Mouse (Mus musculus) neural tube, embryonic 13.5 days (tissue): ENCODE measurements at regions not wholly inside any gene's neighbourhood (a gene's known extent, or its start where the extent isn't known, plus 50 kb on each side); places are given as distances from the start of the nearest gene placed in this dataset.

Source experiments
- ATAC-seq: fragments of 200-750 bp; cut with Nextera tagmentation; 2 replicates; pipeline ENCODE4 v1.8.0; 2017; ENCODE audit warnings: low read depth, mild to moderate bottlenecking, moderate TSS enrichment, moderate library complexity
- H3K27ac ChIP-seq: fragments of 300-500 bp; sonication (generic); replicated peaks from 2 replicates; pipeline ENCODE4 v1.5.1; 2015; ENCODE audit warnings: moderate library complexity, mild to moderate bottlenecking, inconsistent platforms
- H3K27me3 ChIP-seq: fragments of 300-500 bp; sonication (generic); 2 replicates; pipeline ENCODE4 v1.6.1; 2015; ENCODE audit warnings: mild to moderate bottlenecking, inconsistent platforms
- H3K36me3 ChIP-seq: fragments of 300-500 bp; sonication (generic); 2 replicates; pipeline ENCODE4 v1.6.1; 2015; ENCODE audit warnings: mild to moderate bottlenecking, inconsistent platforms
- H3K4me1 ChIP-seq: fragments of 300-500 bp; sonication (generic); replicated peaks from 2 replicates; pipeline ENCODE4 v1.6.1; 2015; ENCODE audit warnings: inconsistent platforms
- H3K4me2 ChIP-seq: fragments of 300-500 bp; sonication (generic); 2 replicates; pipeline ENCODE4 v1.6.1; 2015; ENCODE audit warnings: inconsistent platforms, mild to moderate bottlenecking, moderate library complexity
- H3K4me3 ChIP-seq: fragments of 300-500 bp; sonication (generic); 2 replicates; pipeline ENCODE4 v1.5.1; 2015; ENCODE audit warnings: mild to moderate bottlenecking, inconsistent platforms
- H3K9ac ChIP-seq: fragments of 300-500 bp; sonication (generic); 2 replicates; pipeline ENCODE4 v1.6.1; 2015; ENCODE audit warnings: moderate library complexity, mild to moderate bottlenecking, inconsistent platforms
- H3K9me3 ChIP-seq: fragments of 300-500 bp; sonication (generic); 2 replicates; pipeline ENCODE4 v1.6.1; 2016; ENCODE audit warnings: inconsistent platforms
- WGBS: fragments of 180-500 bp; shearing (Covaris S2); methylation state at CpG from one replicate; pipeline ENCODE4 v1.1.7; 2015; 5-methylcytosine and 5-hydroxymethylcytosine counted together

DNA sequence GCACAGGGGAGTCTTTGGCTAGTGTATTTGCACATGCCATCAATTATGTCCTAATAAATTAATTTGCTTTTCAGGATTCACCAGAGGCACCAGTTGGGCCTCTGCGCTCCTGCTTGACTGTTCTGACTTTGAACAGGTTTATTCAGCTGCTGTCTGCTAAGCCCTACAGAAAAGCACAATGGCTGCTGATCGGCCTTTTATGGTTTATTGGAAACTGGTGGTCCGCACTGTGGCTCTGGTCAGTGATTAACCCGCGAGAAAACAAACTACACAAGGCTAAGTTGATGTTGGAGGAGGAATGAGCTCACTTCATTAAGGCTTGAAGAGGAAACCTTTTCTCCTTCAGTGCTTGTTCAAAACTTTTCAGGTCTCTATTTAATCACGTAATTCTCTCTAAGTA lies 208.4 kb upstream of the Gpr101 start:
- WGBS, result 44% methylated on average over 6 of the region's 6 CpGs
- no peak overlapping the region for H3K27ac ChIP-seq
- ATAC-seq, result no peak

DNA sequence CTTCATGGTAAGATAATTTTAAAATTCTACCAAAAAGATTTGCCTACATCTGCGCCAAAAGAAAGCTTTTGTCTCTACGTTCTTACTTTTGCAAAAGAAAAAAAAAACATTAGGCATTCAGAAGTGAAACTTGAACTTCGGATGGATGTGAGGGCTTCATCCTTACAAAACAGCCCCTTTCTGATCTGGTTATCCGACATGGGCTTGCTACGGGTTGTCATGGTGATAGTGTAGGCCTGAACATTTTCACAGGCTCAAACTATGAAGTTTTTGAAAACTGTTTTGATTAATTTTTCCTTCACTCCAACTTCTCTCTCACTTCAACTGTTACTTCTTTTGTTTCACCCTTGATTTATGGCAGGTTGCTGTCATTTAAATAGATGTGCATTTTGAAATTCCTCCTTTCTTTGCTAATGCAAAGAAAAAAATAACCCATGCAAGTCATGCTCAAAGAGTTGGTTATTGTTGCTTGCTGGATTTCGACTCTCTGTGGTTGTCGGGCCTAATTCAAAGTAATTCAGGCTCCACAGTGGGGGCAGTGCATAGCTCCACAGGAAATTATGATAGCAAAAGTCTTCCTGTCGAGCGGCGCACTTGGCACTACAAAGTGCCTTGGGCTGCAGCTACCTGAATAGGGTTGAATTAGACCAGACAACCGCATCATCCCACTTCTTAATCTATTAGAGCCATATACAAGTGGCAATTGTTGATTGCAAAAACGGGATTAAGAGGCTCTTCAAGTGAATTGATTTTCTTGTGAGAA lies 205.7 kb upstream of the Gpr101 start:
- no peaks in the 10 kb centered on the region for H3K27me3 ChIP-seq
- no peak overlapping the region for H3K27ac ChIP-seq
- WGBS, result 38% methylated on average over 12 of the region's 12 CpGs
- no peaks in the 10 kb centered on the region for H3K9me3 ChIP-seq
- H3K36me3 ChIP-seq, result no peaks in the 10 kb centered on the region
- H3K4me2 ChIP-seq, result 0 out of 2 replicates have a peak overlapping the region, but pooled peaks have one; percentile 18
- ATAC-seq, result no peak
- H3K9ac ChIP-seq, result no peak overlapping the region
- H3K4me1 ChIP-seq, result no peaks in the 10 kb centered on the region
- no peak overlapping the region for H3K4me3 ChIP-seq

More for the DNA sequence above, 208.4 kb upstream of the Gpr101 start:
- Histone ChIP-seq H3K4me2 (no peak overlapping the region), H3K4me3 (no peak overlapping the region), H3K9ac (no peak overlapping the region), H3K9me3 (no peaks in the 10 kb centered on the region), H3K4me1 (no peaks in the 10 kb centered on the region), H3K36me3 (no peaks in the 10 kb centered on the region), H3K27me3 (no peaks in the 10 kb centered on the region)

DNA sequence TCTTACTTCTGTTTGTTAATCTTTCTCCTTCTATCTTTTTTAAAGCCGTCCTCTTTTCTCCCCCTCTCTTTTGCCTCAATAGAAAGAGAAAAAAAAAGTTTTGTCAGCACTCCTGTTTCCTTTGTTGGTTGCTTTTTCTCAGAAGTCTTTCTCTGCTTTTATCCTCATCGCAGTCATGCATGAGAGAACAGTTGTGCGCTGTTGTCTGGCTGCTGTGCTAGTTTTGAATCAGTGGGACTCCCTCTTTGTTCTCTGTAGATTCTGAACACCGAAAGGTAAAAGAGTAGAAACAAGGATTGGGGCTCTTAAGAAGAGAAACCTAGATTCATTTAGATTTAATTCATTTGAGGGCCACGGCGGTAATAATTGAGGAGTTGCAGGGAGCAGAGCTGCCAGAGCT lies 204.9 kb upstream of the Gpr101 start:
- H3K9me3 ChIP-seq, result no peaks in the 10 kb centered on the region
- H3K9ac ChIP-seq, result no peak overlapping the region
- 0 out of 2 replicates have a peak overlapping the region, but pooled peaks have one; percentile 18 for H3K4me2 ChIP-seq
- ATAC-seq, result no peak
- H3K4me1 ChIP-seq, result no peaks in the 10 kb centered on the region
- H3K27ac ChIP-seq, result no peak overlapping the region
- H3K27me3 ChIP-seq, result no peaks in the 10 kb centered on the region
- no peaks in the 10 kb centered on the region for H3K36me3 ChIP-seq
- no peak overlapping the region for H3K4me3 ChIP-seq
- WGBS, result 40% methylated on average over 6 of the region's 6 CpGs

DNA sequence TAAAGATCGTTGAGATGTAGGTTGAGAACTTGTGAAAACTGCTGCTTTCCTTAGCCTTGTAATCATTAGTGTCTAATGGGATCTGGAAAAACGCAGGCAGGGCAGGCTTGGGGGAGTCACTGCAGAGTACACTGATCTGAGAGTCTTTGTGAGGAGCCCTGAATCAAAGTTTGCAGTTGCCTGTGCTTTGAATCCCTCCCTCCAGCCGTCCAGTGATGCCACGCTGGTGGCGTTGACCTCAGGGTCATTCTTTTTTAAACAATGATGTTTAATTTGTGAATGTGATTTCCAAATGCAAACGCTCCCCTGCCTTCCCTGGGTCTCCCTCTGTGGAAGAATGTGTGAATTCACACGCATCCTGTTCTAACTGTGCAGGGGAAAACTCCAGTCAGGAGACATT lies 204.4 kb upstream of the Gpr101 start:
- no peaks in the 10 kb centered on the region for H3K4me1 ChIP-seq
- ATAC-seq, result no peak
- 38% methylated on average over 7 of the region's 7 CpGs for WGBS
- no peaks in the 10 kb centered on the region for H3K27me3 ChIP-seq
- H3K9ac ChIP-seq, result no peak overlapping the region
- H3K9me3 ChIP-seq, result no peaks in the 10 kb centered on the region
- H3K4me3 ChIP-seq, result no peak overlapping the region
- H3K27ac ChIP-seq, result no peak overlapping the region
- no peak overlapping the region for H3K4me2 ChIP-seq
- H3K36me3 ChIP-seq, result no peaks in the 10 kb centered on the region

DNA sequence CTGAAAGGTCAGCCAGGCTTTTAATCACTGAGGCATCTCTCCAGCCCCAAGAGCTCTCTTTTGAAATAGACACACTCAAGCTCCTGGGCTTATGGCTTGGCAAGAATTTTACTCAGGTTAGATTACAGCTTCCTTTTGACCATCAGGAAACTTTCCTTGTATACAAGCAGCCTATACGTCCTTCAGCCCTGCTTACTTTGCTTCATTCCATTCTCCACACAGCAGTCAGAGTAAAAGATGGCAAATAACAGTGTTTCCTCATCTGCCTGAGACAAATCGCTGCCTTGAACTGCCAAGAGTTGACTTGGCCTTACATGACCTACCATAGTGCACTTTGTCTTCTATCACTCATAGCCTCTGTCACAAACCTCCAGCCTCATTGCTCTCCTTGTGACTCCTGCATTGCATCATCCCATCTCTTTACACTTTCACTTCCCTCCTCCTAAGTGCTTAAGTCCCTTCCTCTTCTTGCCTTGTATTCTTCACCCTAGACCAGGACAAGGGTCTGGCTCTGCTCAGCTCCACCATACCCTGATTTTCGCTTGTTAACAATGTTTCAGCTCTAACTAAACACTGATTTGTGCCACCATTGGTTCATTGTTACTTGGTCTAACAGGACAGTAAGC lies 203.2 kb upstream of the Gpr101 start:
- no peaks in the 10 kb centered on the region for H3K36me3 ChIP-seq
- H3K27me3 ChIP-seq, result no peaks in the 10 kb centered on the region
- H3K4me2 ChIP-seq, result no peak overlapping the region
- H3K4me3 ChIP-seq, result no peak overlapping the region
- H3K9me3 ChIP-seq, result no peaks in the 10 kb centered on the region
- no peak overlapping the region for H3K9ac ChIP-seq
- no peak for ATAC-seq
- WGBS, result 82% methylated on average over 3 of the region's 3 CpGs
- no peaks in the 10 kb centered on the region for H3K4me1 ChIP-seq
- H3K27ac ChIP-seq, result no peak overlapping the region

DNA sequence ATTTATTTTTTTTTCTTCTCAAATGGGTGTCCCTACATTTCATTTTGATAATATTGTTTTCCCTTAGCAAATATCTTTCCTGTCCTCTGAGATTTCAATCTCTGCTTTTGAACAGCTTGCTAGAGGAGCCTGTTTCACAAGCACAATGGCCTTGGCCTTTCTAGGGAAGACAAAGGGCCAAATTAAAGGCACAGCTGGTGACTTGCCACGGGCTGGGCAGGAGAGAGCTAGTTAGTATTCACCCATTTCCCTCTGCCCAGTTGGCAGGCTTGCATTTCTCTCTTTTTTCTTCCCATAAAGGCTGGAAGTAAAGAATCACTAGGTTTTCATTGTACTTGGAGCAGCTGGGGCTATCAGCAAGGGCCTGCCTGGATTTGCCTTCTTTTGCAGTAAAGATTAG lies 188.9 kb upstream of the Gpr101 start:
- 15% methylated on average over 1 of the region's 1 CpGs for WGBS
- Histone ChIP-seq H3K4me2 (no peak overlapping the region), H3K9me3 (no peaks in the 10 kb centered on the region), H3K36me3 (no peaks in the 10 kb centered on the region), H3K4me3 (no peak overlapping the region), H3K9ac (no peak overlapping the region), H3K4me1 (no peaks in the 10 kb centered on the region), H3K27ac (peak overlapping the region; percentile 52), H3K27me3 (no peaks in the 10 kb centered on the region)
- ATAC-seq, result 0 out of 2 replicates have a peak, but pooled peaks have one; percentile 61

DNA sequence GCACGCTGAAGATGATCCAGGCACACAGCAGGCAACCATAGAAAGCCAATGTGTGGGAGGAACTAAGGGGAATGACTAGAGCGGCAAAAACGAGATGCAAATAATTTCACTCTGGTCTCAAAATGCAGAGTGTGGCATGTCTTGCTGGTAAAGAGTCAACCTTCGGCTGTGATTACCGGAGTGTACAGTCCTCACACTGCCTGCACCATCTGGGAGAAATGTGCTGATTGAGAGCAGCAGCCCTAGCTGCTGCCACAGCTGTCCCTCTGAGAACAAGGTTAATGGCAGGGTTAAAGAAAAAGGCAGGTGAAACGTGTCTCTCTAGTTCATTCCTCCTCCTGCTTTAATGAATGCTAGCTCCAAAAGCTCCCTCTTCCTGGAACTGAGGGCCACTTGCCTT lies 173.2 kb upstream of the Gpr101 start:
- no peak overlapping the region for H3K4me2 ChIP-seq
- no peaks in the 10 kb centered on the region for H3K36me3 ChIP-seq
- WGBS, result 65% methylated on average over 6 of the region's 6 CpGs
- H3K9me3 ChIP-seq, result no peaks in the 10 kb centered on the region
- no peaks in the 10 kb centered on the region for H3K4me1 ChIP-seq
- H3K27me3 ChIP-seq, result no peaks in the 10 kb centered on the region
- no peak for ATAC-seq
- H3K4me3 ChIP-seq, result no peak overlapping the region
- H3K9ac ChIP-seq, result no peak overlapping the region
- no peak overlapping the region for H3K27ac ChIP-seq

DNA sequence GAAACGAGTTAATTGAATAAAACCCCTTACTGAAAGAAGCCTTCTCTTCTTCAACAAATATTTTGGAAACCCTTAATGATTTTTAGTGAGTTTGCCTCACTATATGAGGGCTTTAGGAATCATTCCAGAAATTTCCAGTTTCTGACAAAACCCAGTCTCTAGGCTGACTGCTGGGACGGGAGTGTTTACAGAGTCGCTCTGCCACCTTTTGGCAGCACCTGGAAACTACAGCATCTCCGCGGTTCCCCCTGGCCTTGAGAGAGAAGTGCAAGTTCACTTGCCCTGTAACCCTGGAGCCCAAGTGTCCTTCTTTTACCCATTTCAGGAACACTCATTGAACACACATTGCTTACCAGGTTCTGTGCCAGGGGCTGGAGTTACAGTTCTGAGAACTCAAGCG lies 171.4 kb upstream of the Gpr101 start:
- WGBS, result 19% methylated on average over 6 of the region's 6 CpGs
- no peaks in the 10 kb centered on the region for H3K4me1 ChIP-seq
- no peak overlapping the region for H3K4me3 ChIP-seq
- no peaks in the 10 kb centered on the region for H3K36me3 ChIP-seq
- H3K9ac ChIP-seq, result no peak overlapping the region
- no peak overlapping the region for H3K27ac ChIP-seq
- no peaks in the 10 kb centered on the region for H3K9me3 ChIP-seq
- H3K27me3 ChIP-seq, result no peaks in the 10 kb centered on the region
- no peak overlapping the region for H3K4me2 ChIP-seq
- no peak for ATAC-seq

DNA sequence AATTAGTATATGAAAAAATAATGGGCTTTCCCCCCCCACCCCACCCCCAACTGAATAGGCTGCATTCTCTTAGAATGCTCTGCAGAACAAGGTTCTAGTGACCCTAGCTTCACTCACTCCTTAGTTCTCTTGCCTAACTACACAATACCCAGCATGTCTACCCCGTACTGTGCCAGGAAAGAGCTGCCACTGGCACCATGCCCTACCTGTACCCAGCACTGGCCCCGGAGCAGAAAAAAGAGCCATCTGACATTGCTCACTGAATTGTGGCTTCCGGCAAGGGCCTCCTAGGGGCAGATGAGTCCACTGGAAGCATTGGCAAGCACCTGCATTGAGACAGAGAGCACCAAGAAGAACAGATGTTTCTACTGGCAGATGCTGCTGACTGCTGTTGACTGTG lies 156.0 kb upstream of the Gpr101 start:
- no peak for ATAC-seq
- Histone ChIP-seq H3K4me3 (no peak overlapping the region), H3K4me2 (no peak overlapping the region), H3K27me3 (no peaks in the 10 kb centered on the region), H3K27ac (no peak overlapping the region), H3K9me3 (no peaks in the 10 kb centered on the region), H3K36me3 (no peaks in the 10 kb centered on the region), H3K4me1 (no peaks in the 10 kb centered on the region), H3K9ac (no peak overlapping the region)
- WGBS, result 87% methylated on average over 3 of the region's 3 CpGs

DNA sequence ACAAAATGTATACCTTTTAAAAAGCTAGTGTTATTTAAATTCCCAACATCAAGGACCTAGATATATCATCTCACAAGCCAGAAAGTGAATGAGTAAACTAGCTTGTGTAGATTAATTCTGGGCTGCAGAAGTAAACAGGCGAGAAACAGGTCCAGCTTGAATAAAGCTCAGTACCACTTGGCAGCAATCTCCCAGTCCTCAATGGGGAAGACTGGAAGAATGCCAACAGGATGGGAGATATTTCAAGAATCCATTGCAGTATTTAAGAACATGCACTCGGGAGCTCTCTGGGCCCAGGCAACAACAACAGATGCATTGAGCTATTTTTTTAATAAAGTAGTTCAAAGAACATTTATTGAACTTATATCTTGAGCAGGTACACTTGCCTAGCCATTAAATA lies 152.5 kb upstream of the Gpr101 start:
- H3K9me3 ChIP-seq, result no peaks in the 10 kb centered on the region
- H3K4me2 ChIP-seq, result no peak overlapping the region
- 52% methylated on average over 2 of the region's 2 CpGs for WGBS
- H3K4me1 ChIP-seq, result no peaks in the 10 kb centered on the region
- H3K36me3 ChIP-seq, result no peaks in the 10 kb centered on the region
- no peak overlapping the region for H3K27ac ChIP-seq
- no peak overlapping the region for H3K4me3 ChIP-seq
- no peak for ATAC-seq
- H3K27me3 ChIP-seq, result no peaks in the 10 kb centered on the region
- H3K9ac ChIP-seq, result no peak overlapping the region

DNA sequence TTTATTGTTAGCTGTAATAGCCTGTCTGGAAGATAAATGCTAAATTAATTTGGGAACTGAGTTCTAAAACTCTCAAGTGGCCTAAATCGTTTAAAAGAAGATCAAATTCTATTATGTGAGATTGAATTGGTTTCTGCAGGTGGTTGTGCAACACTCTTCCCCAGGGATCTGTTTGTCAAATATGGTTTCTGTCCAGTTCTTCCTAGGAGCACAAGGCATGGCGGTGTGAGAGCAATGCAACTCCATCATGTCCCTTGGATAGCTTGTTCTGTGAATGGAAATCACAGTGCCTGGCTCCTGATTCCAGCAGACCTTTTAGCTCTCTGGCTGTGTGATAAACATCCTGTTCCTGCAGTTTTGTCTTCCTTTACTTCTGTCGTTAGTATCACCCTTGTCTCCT lies 151.9 kb upstream of the Gpr101 start:
- Histone ChIP-seq H3K4me3 (no peak overlapping the region), H3K9ac (no peak overlapping the region), H3K36me3 (no peaks in the 10 kb centered on the region), H3K27me3 (no peaks in the 10 kb centered on the region), H3K9me3 (no peaks in the 10 kb centered on the region), H3K4me1 (no peaks in the 10 kb centered on the region), H3K4me2 (no peak overlapping the region), H3K27ac (no peak overlapping the region)
- WGBS, result 45% methylated on average over 3 of the region's 3 CpGs
- ATAC-seq, result no peak
